Mouse (Mus musculus) bone marrow macrophage, adult 2 months (primary cell): ENCODE measurements around the gene Uba5.

Source experiments
- CTCF ChIP-seq: IDR thresholded peaks from 2 replicates; pipeline ENCODE4 v1.5.1; 2012; ENCODE audit warnings: low read depth, mild to moderate bottlenecking, low read length, moderate library complexity
- POLR2A ChIP-seq: IDR thresholded peaks from 2 replicates; pipeline ENCODE4 v1.6.1; 2012; ENCODE audit warnings: mild to moderate bottlenecking, low read depth, low read length, borderline replicate concordance

DNA sequence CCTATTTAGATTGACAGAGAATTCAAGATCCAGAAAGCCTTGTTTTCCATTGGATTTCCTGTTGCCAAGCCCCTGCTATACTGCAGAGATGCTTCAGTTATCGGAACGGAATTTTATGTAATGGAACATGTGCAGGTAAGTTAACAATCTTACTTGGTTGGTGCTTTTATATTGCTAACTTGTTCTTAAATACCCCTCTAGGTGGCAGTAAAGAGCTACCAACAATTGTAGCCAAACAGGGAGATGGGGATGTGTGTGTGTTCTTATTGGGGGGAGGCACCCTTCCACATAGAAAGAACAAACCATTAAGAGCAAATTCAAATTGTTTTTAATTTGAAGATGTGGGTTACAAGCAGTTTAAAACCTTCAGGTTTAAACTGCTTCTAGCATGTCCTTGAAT is 12.9 kb upstream of the Uba5 start:
- TF ChIP-seq CTCF, result no peak
- TF ChIP-seq POLR2A, result no peak
